Mouse (Mus musculus): ENCODE data around the gene Zbtb8os.

The Zbtb8os gene

GRCm38 (mm10) chr4:129377601-129378390, 42.3 kb downstream of the Zbtb8os start, which contains the start of gene Zbtb8a:
Gene Zbtb8a (minus strand): TSS chr4:129378116.
- peak; percentile 54 to 58 for DNase-seq

GRCm38 (mm10) chr4:129379805-129380204, 44.3 kb downstream of the Zbtb8os start:
- no peak for DNase-seq

- no peak for DNase-seq
Observed at GRCm38 (mm10) chr4:129381148-129381547, 45.7 kb downstream of the Zbtb8os start.

GRCm38 (mm10) chr4:129382029-129382428, 46.5 kb downstream of the Zbtb8os start:
- DNase-seq: no peak

GRCm38 (mm10) chr4:129382488-129382887, 47.0 kb downstream of the Zbtb8os start:
- DNase-seq: no peak

GRCm38 (mm10) chr4:129383586-129383985, 48.1 kb downstream of the Zbtb8os start:
- no peak for DNase-seq

- no peak for DNase-seq
Observed at GRCm38 (mm10) chr4:129384440-129384839, 48.9 kb downstream of the Zbtb8os start.

- no peak for DNase-seq
Observed at GRCm38 (mm10) chr4:129385685-129386084, 50.2 kb downstream of the Zbtb8os start.

- DNase-seq: no peak
Observed at GRCm38 (mm10) chr4:129386269-129386946, 50.9 kb downstream of the Zbtb8os start.

GRCm38 (mm10) chr4:129386989-129387388, 51.5 kb downstream of the Zbtb8os start:
- DNase-seq: no peak

GRCm38 (mm10) chr4:129388404-129388803, 52.9 kb downstream of the Zbtb8os start:
- DNase-seq: no peak

- no peak for DNase-seq
Observed at GRCm38 (mm10) chr4:129390216-129390743, 54.8 kb downstream of the Zbtb8os start.

- DNase-seq: no peak
Observed at GRCm38 (mm10) chr4:129390936-129391557, 55.6 kb downstream of the Zbtb8os start.

- no peak for DNase-seq
Observed at GRCm38 (mm10) chr4:129394089-129394870, 58.8 kb downstream of the Zbtb8os start.

- DNase-seq: no peak
Observed at GRCm38 (mm10) chr4:129396960-129397359, 61.5 kb downstream of the Zbtb8os start.

- DNase-seq: no peak
Observed at GRCm38 (mm10) chr4:129399813-129400212, 64.3 kb downstream of the Zbtb8os start.

Data from B cell, adult 2 months (primary cell).